Mouse (Mus musculus) spleen, adult 2 months (tissue): Measurements from ENCODE around the gene Zfp622.

Experiments used
- CTCF ChIP-seq: fragments of 200-500 bp; IDR thresholded peaks from 2 replicates; pipeline ENCODE4 v1.5.1; 2011; ENCODE audit warnings: mild to moderate bottlenecking, inconsistent platforms; ENCODE audit not compliant: insufficient read depth, insufficient read length, insufficient replicate concordance; ENCODE audit errors: extremely low read depth
- POLR2A ChIP-seq: fragments of 200-500 bp; IDR thresholded peaks from 2 replicates; pipeline ENCODE4 v1.6.1; 2011; ENCODE audit warnings: low read depth, low read length, inconsistent platforms

- TF ChIP-seq CTCF (no peak), POLR2A (peak; percentile 18; the same call in 1 of the 2 replicates)
Measured at GRCm38 (mm10) chr15:25984067-25984733, at the start of gene Zfp622.
